ENCODE assay signal across 12 mouse cellular contexts in the genomic region with DNA sequence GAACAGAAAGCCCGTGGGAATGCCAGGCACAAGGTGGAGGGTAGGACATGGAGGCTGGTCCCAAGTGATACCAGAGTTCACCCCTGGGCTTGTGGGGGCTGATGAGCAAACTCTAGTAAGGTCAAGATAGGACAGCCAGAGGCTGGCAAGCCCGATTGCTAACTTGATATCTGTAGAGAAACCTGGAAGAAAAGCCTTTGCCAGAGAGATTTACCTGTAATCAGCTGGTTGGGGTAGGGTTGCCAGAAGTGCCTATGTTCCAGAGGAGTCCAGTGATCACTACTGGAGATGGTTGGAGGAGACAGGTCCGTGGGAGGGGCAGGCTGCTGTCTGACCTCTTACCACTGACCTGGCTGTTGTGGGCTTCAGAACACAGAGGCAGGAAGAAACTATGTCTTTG.
"Had no signal": no experiment of that assay in that cellular context is flagged by ENCODE, and none has a peak within 500 bp of the region (broad histone marks: within the 10 kb centered on the region; RNA-seq: fewer than 3 reads in every experiment).

No protein-coding gene starts in this region.

- H3K9ac ChIP-seq: limb, embryonic 15.5 days; liver, embryonic 13.5 days; midbrain, embryonic 13.5 days; neural tube, embryonic 15.5 days had no signal

- H3K4me2 ChIP-seq: limb, embryonic 15.5 days; liver, embryonic 13.5 days; midbrain, embryonic 13.5 days; neural tube, embryonic 15.5 days had no signal

- H3K27ac ChIP-seq: kidney, postnatal 0 days; limb, embryonic 15.5 days; liver, embryonic 13.5 days; midbrain, embryonic 13.5 days; neural tube, embryonic 15.5 days had no signal

- H3K4me3 ChIP-seq: limb, embryonic 15.5 days; liver, embryonic 13.5 days; midbrain, embryonic 13.5 days; neural tube, embryonic 15.5 days had no signal

- DNase-seq: kidney, adult 9 months; kidney, postnatal 36 days; left cerebral cortex, postnatal 4 days; liver, embryonic 13.5 days; lung, adult 18-20 months; lung, postnatal 10 days; thymus, adult 2 months; thymus, postnatal 25 days had no signal

- H3K9me3 ChIP-seq: limb, embryonic 15.5 days; liver, embryonic 13.5 days; midbrain, embryonic 13.5 days; neural tube, embryonic 15.5 days had no signal

- ATAC-seq: midbrain, embryonic 13.5 days had no signal

- H3K36me3 ChIP-seq: limb, embryonic 15.5 days; liver, embryonic 13.5 days; midbrain, embryonic 13.5 days; neural tube, embryonic 15.5 days had no signal
